Mouse (Mus musculus): Measurements from ENCODE around the gene Gm12184.

- TF ChIP-seq GATA1 (IDR thresholded peaks at IDR 0.05; ENCODE audit: borderline replicate concordance, low read length) (no peak), CTCF (IDR thresholded peaks at IDR 0.05; ENCODE audit: low read depth, low read length) (no peak)
These were observed 40.0 kb upstream of the Gm12184 start for GRCm38 (mm10) chr11:48866481-48866880.
